Mouse (Mus musculus) small intestine, adult 2 months (tissue): ENCODE measurements at regions not wholly inside any gene's neighbourhood (a gene's known extent, or its start where the extent isn't known, plus 50 kb on each side); places are given as distances from the start of the nearest gene placed in this dataset.

Source experiments
- CTCF ChIP-seq: fragments of 200-500 bp; IDR thresholded peaks from 2 replicates; pipeline ENCODE4 v1.5.1; 2012; ENCODE audit warnings: low read depth, mild to moderate bottlenecking, control low read depth, inconsistent platforms, low read length, moderate library complexity, mixed read lengths; ENCODE audit not compliant: insufficient replicate concordance, insufficient read length; ENCODE audit errors: extremely low read depth
- POLR2A ChIP-seq: fragments of 200-500 bp; IDR thresholded peaks from 2 replicates; pipeline ENCODE4 v1.6.1; 2012; ENCODE audit warnings: low read depth, mild to moderate bottlenecking, control low read depth, inconsistent platforms, low read length, moderate library complexity

- no peak for TF ChIP-seq POLR2A
- no peak for TF ChIP-seq CTCF
Observed at GRCm38 (mm10) chr9:23561924-23562323, 339.0 kb downstream of the Bmper start.
